Mouse (Mus musculus): ENCODE data around the gene Nsd1.

Gene Nsd1

DNA sequence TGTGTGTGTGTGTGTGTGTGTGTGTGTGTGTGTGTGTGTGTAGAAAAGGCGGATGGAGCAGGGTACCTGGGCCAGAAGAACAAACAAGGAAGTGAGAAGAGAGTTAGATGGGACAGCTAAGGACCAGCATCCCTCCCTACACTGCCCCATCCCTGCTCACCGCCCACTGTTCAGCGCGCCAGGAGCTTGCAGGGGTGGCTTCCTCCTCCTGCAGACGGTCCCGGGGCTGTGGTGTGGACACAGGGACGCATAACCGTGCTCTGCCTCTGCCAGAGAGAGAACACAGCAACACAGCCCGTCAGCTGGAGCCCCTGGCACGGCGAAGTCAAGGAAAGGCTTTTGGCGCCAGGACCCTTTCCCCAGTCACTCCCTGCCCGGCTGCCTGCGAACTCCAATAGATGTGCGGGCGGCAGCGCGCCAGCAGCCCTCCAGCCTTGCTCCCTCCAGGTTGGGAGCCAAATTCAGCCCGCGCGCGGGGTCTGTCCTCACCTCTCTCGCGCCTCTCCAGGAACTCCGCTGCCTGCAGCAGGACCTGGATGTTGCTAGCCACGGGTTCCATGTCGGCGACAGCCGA is 119.6 kb downstream of the Nsd1 start:
- TF ChIP-seq GATA4 (IDR thresholded peaks at IDR 0.05; ENCODE audit: insufficient replicate concordance, low read length), result no peak

DNA sequence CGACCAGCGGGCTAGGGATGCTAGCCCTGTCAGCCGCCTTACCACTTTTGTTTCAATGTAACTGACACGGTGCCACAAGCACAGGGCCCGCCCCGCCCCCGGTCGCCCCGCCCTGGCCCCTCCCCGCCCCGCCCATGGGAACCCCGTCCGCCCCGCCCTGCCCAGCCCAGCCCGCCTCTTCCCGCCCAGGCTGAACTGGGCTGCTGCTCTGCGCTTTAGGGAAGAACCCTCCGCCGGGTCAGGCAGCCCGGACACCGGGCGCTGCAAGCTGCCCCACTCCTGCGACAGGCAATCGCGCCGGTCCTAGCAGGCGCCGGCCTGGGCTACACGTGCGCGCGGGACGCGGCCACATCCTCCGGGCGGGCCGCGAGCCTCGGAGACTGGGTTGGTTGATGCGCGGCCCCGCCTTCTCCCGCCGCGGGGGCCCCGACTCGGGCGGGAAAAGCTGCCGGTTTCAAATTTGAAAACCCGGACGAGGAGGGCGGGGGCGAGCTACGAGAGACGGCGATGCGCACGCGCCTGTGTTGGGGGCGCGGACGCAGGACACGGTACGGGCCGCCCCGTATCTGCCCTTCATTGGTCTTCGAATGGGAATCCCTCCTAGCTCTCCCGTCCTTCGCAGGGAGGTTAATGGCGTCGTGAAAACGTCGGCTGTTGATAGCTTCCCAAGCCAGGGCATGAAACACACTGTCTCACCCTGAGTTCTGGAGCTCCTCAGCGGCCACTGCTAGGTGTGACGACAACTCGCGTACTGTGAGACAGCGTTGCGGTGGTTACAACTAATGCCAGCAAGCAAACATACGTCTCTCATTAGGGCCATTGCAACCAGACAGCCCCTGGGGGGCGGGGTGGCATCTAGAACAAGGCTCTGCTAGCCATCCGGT is 120.3 kb downstream of the Nsd1 start, which contains the start of gene Mxd3:
Mxd3 (minus strand) TSS at position 141 of the 884 bp plus-strand sequence.
- no peak for TF ChIP-seq GATA4 (IDR thresholded peaks at IDR 0.05; ENCODE audit: insufficient replicate concordance, low read length)

DNA sequence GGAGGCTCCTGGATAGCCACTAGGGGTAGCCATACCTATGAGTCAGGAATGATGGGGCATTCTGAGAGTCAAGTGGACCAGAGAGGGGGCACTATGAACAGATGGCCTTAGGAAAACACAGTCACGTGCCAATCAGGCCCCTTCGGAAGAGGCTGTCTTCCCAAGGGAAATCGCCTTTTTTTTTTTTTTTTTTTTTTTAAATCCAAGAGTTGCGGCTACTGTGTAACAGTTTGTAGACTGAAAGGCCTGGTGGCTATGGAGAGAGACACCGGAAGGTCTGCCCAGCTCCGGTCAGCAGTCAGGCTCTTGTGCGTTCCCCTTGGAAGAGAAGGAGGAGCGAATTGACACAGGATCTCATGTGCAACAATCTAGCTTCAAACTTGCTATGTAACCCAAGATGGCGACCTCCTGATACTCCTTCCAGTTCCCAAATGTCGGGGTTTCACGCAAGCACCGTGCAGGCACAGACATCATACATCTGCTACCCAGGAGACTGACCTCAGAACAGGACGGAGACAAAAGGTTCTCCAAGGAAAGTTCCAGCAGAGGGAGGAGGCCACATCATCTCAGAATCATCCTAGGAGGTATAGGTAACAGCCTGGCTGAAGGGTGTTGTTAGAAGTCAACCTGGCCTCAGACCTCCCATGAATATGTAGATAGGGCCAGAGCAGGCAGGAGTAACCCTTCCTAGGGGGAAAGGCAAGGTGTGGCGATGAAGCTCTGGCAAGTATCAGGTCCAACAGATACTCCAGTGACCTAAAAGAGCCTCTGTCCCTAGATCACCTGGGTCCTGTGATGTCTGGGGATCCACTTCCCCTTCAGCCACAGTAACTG is 121.2 kb downstream of the Nsd1 start:
- no peak for TF ChIP-seq GATA4 (IDR thresholded peaks at IDR 0.05; ENCODE audit: insufficient replicate concordance, low read length)

DNA sequence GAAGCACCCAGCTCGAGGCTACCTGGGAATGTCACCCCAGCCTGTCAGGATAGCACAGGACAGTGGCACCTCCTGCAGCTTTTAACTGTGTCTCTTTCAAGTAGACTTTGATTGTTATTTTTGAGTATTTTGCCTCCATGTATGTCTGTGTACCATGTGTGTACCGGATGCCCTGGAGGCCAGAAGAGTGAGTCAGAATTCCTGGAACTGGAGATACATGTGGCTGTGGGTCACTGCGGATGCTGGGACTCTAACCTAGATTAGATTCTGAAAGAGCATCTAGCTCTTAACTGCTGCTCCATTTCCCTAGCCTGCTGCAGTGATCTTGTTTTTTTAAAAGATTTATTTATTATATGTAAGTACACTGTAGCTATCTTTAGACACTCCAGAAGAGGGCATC is 122.7 kb downstream of the Nsd1 start:
- no peak for TF ChIP-seq GATA4 (IDR thresholded peaks at IDR 0.05; ENCODE audit: insufficient replicate concordance, low read length)

DNA sequence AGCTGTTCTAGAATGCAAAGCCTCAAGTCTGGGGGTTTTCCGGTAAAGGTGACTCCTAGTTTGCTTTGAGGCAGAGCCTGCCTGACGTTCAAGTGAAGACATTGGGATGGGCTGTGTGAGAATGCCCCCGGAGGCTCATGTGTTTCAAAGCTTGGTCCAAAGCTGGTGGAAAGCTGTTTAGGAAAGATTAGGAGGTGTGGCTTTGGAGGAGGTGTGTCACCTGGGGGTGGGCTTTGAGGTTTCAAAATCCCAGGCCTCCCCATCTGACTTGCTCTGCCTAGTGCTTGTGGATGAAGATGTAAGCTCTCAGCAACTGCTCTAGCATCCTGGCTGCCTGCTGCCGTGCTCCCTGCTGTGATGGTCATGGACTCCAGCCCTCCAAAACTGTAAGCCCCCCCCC is 126.1 kb downstream of the Nsd1 start:
- TF ChIP-seq GATA4 (IDR thresholded peaks at IDR 0.05; ENCODE audit: insufficient replicate concordance, low read length), result no peak

DNA sequence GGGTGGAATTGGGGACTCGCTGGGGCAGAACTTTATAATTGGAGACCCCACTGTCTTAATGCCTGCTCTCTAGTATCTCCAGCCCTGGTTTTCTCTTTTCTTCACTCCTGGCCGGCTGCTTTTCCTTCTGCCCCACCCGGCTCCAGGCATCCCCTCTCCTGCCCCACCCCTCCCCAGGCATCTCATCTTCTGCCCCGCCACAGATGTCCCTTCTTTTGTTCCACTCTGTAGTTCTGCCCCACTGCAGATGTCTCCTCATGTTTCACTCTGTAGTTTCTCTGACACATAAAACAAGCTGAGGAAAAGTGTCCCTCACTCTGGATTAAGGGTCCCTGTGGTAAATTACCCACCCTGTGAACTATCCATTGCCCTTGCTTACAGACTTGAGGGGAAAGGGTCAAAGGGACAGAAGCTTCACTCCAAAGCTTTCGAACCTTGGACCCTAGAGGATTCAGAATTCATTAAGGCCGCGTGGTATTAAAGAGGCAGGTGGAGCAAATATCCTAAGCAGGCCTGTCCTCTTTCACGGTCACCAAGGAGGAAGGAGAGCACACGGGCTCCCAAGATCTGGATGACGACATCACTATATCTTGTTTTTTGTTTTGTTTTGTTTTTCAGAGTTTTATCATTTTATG is 127.9 kb downstream of the Nsd1 start:
- TF ChIP-seq GATA4 (IDR thresholded peaks at IDR 0.05; ENCODE audit: insufficient replicate concordance, low read length), result no peak

DNA sequence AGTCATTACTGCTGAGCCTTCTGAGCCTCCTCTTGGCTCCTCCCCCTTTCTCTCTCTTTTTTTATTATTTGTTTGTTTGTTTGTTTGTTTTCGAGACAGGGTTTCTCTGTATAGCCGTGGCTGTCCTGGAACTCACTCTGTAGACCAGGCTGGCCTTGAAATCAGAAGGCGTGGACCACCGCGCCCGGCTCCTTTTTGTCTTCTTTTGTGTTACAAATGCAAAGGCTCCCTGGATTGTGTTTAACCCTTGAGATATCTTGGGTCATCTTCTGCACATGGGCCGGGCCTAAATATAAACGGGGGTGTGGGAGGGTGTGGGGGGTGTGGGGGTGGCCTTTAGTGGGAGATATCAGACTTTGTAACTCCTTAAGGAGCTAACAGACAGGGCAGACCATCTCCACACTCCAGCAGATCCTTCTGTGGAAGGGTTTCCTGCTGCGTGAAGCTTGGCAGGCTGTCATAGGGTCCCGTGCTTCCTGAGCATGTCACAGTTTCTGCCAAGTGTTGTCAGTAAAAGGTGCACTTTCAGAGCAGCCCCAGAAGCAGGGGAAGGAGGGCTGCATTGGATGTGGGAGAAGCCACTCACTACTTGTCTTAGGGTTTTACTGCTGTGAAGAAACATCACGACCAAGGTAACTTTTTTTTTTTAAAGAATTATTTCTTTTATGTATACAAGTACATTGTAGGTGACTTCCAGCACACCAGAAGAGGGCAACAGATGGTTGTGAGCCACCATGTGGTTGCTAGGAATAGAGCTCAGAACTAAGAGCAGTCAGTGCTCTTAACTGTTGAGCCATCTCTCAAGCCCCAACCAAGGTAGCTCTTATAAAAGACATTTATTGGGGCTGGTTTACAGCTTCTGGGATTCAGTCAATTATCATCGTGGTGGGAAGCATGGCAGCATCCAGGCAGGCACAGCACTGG is 128.8 kb downstream of the Nsd1 start:
- TF ChIP-seq GATA4 (IDR thresholded peaks at IDR 0.05; ENCODE audit: insufficient replicate concordance, low read length), result no peak

DNA sequence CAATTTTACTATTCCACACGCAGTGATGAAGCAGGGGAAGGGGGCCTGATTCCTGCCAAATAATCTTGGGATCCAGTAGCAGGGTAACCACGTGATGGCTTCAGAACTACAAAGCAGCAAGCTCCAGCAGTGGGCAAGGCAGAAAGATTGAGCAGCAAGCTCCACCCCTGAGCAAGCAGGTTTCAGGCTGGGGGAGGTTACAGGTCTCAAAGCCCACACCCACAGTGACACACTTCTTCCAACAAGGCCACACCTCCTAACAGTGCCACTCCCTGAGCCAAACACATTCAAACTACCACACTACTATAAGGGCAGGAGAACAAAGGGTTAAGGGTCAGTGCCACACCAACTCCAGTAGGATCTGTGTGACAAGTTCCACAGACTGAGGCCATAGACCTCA is 129.7 kb downstream of the Nsd1 start:
- TF ChIP-seq GATA4 (IDR thresholded peaks at IDR 0.05; ENCODE audit: insufficient replicate concordance, low read length), result no peak

DNA sequence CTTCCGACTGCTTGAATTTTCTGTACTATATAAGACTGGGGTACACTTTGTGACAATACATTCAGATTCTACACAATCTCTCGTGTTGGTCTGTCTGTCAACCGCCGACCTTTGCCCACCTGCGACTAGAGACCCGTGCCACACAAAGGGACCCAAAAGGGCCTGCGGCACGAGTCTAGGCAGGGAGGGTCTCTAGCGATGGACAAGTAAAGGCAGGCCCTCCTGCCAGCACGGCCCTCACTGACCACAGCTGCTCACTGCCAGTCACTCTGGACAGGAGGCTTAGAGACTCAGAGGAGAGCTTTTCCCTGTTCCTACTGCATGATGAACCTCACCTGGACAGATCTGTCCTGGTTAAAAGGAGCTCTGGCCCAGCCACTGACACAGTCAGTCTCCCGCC is 132.9 kb downstream of the Nsd1 start:
- TF ChIP-seq GATA4 (IDR thresholded peaks at IDR 0.05; ENCODE audit: insufficient replicate concordance, low read length), result no peak

DNA sequence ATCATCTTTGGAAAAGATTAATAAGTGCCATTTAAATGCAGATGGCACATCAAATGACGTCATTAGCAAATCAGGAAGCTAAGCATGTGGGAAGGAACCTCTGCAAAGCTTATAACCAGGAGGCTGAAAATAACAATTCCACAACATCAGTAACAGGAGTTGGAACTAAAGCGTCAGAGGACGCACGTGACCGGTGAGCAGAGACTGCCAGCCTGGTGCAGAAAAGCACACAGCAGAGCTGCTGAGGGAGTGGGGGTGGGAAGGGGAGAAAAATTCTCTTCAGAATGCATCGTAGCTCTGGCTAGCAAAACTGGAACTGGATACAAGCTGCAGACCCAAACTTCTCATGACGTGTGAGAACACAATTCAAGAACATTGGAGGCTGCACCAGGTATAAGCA is 134.7 kb downstream of the Nsd1 start:
- TF ChIP-seq GATA4 (IDR thresholded peaks at IDR 0.05; ENCODE audit: insufficient replicate concordance, low read length), result no peak

DNA sequence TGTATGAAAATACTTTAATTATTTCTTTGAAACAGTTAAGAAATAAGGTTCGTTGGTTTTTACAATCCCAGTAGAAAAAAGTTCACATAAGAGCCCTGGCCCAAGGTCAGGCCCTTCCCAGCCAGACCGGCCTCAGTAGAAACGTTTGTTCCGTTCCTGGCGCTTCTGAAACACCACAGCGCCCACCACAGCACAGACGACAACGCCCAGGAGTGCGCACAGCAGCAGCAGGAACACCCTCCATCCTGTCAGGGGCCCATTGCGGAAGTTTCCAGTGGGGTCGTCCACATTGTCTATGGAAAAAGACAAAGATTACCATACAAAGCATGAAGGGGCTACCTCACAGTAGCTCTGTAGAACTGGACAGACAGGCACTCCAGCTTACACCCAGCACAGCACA is 137.2 kb downstream of the Nsd1 start:
- TF ChIP-seq GATA4 (IDR thresholded peaks at IDR 0.05; ENCODE audit: insufficient replicate concordance, low read length), result no peak

DNA sequence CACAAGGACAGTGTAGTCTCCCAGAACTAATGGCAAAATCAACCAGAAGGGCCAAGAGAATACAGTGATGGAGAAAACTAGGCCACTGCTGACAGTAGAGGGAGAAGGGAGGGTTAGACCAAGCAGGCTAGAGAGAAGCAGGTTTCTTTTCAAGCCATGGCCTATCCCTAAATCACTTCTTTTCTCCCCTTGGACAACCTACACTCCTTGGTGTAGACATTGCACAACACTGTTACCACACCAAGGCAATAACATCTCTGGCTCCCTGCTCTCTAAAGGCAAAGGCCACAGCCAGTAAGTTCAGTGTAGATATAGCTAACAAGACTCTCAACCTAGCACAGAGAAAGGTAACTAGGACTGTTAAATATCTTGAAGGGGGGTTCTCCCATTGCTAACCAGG is 151.6 kb downstream of the Nsd1 start:
- no peak for TF ChIP-seq GATA4 (IDR thresholded peaks at IDR 0.05; ENCODE audit: insufficient replicate concordance, low read length)

DNA sequence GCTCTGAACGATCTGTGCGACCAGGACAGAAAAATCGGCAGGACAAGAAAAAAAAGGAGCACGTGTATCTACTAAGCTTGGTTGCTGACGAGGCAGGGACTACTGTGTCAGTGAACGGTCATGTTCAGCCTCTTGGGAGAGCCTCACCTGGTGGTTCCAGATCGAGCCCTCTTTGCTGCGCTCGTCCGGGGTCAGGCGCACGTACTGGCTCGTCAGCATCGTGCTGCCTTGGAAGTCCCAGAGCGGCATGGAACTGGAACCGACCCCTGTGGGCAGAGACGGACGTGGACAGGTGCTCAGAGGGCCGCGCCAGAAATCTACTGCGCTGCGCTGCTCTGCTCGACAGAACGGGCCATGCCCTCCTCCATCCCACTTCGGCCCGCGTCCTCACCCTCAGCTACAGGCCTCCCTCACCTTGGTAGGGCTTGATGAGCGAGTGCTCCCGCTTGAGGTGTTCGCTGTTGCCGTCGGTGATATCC is 152.4 kb downstream of the Nsd1 start:
- no peak for TF ChIP-seq GATA4 (IDR thresholded peaks at IDR 0.05; ENCODE audit: insufficient replicate concordance, low read length)

DNA sequence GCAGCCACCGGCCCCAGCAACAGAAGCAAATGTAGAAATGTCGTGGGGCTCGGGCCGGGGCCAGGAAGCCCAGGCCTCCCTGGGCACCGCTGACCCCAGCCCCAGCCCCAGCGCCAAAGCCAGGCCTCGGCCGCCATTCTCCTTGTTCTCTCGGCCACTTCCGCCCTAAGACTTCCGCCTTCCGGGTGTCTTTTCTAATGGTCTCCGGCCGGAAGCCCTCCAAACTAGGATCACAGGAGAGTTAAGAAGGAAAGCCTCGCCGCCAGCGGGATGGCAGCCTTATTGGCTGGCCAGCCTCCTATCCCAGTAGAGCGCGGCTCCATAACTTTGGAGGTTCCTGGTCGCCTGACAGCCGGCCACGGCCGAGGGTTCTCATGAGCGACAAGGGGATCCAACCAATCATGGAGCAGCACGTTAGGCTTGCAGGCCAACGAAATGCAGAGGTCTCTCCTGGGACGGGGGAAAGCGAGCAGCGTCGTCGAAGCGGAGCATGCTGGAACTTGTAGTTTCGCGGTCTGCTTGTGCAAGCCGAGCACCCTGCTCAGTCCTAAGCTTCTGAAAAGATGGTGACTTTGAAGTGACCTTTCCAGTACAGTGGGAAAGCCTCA is 153.0 kb downstream of the Nsd1 start, which contains the start of gene Lman2:
Lman2 (minus strand) TSS at position 331 of the 608 bp plus-strand sequence.
- no peak for TF ChIP-seq GATA4 (IDR thresholded peaks at IDR 0.05; ENCODE audit: insufficient replicate concordance, low read length)

Data from liver, adult (tissue).